In genomic region chr7:84166007-84166406, GRCm38 (mm10) we compare ENCODE assay signal across 20 mouse cellular contexts. TPM values are rescaled to one million over a fixed set of nuclear protein-coding genes. Genes with fewer than 3 reads are reported as not detected.
A peak's percentile ranks its signal among the peaks of the same experiment; 100 is the strongest.
DNase-seq lines count a peak whose midpoint lies in the region; ATAC-seq and TF ChIP-seq lines count a peak whose summit lies in the region.
"Had no signal": no experiment of that assay in that cellular context is flagged by ENCODE, and none has a peak within 500 bp of the region (broad histone marks: within the 10 kb centered on the region; RNA-seq: fewer than 3 reads in every experiment).

No protein-coding gene starts in this region.

- TF ChIP-seq CTCF in kidney, adult 2 months (conservative IDR thresholded peaks at IDR 0.05; ENCODE audit: insufficient read depth, insufficient read length, low read depth, low read length), result no peak

- ATAC-seq in CD4-positive, CD25-positive, alpha-beta regulatory T cell, adult 4 months, result peak; percentile 9
- ATAC-seq in erythroblast, adult 5-6 weeks (replicated peaks; ENCODE audit: low FRiP score, poor library complexity, severe bottlenecking), result no peak
- ATAC-seq: activated CD4-positive, CD25-positive, alpha-beta regulatory T cell, adult 4 months; forebrain, embryonic 13.5 days; forebrain, postnatal 0 days; Patski had no signal

- DNase-seq in kidney, adult 2 months, result no peak
- DNase-seq in kidney, adult 11 months, result no peak
- peak; percentile 19 for DNase-seq in thymus, postnatal 14 days
- no peak for DNase-seq in thymus, postnatal 36 days
- DNase-seq in urinary bladder, adult 2 months (ENCODE audit: low spot score), result no peak
- DNase-seq: adrenal gland, postnatal 14 days; cerebellum, adult 11-12 months; cerebellum, adult 9-10 months; cerebellum, postnatal 25 days; forebrain, postnatal 0 days; gastrocnemius, postnatal 14 days; heart, postnatal 36 days had no signal

- no peaks in the 10 kb centered on the region for H3K36me3 ChIP-seq in kidney, adult 2 months (ENCODE audit: control insufficient read depth, insufficient read depth, low read length)
- H3K36me3 ChIP-seq: embryonic facial prominence, embryonic 12.5 days; heart, embryonic 12.5 days; hindbrain, embryonic 15.5 days had no signal

- no peaks in the 10 kb centered on the region for H3K27me3 ChIP-seq in kidney, adult 2 months (replicated peaks; ENCODE audit: control insufficient read depth, insufficient read depth, low read length)
- H3K27me3 ChIP-seq: embryonic facial prominence, embryonic 12.5 days; forebrain, embryonic 13.5 days; heart, embryonic 12.5 days; hindbrain, embryonic 15.5 days; Patski had no signal

- H3K4me1 ChIP-seq in kidney, adult 2 months (ENCODE audit: control insufficient read depth, insufficient read depth, low read length), result peaks cover 11% of the 10 kb centered on the region; the same call in 1 of the 2 replicates
- H3K4me1 ChIP-seq: embryonic facial prominence, embryonic 12.5 days; forebrain, embryonic 13.5 days; heart, embryonic 12.5 days; hindbrain, embryonic 15.5 days had no signal

- H3K27ac ChIP-seq in kidney, adult 2 months (ENCODE audit: insufficient read depth, low read depth, low read length), result 0 out of 2 replicates have a peak overlapping the region, but pooled peaks have one; percentile 41
- H3K27ac ChIP-seq: embryonic facial prominence, embryonic 12.5 days; forebrain, embryonic 13.5 days; hindbrain, embryonic 15.5 days had no signal

- 84% methylated on average over 1 of the region's 1 CpGs for WGBS in kidney, adult 2 months

- H3K4me3 ChIP-seq in kidney, adult 2 months (ENCODE audit: insufficient read depth, low read depth, low read length), result no peak overlapping the region
- H3K4me3 ChIP-seq: embryonic facial prominence, embryonic 12.5 days; forebrain, embryonic 13.5 days; heart, embryonic 12.5 days; hindbrain, embryonic 15.5 days had no signal

- no peak for TF ChIP-seq POLR2A in kidney, adult 2 months (IDR thresholded peaks at IDR 0.05; ENCODE audit: low read depth, low read length)

RNA-seq across cellular contexts. Expression of gene Abhd17c, which starts 14.3 kb away (rescaled TPM):
- 151 and 179 TPM in 2 replicates for polyA plus RNA-seq in kidney, adult 2 months (2012; rRNA removed)
- 10 to 100 TPM in 1 of 2 experiments, 1 to 10 TPM in 1; 6.1 to 11.7 TPM for polyA plus RNA-seq in CD4-positive, CD25-positive, alpha-beta regulatory T cell, adult 4 months (2017; shearing (Covaris generic))
- 11.5 and 12.7 TPM in 2 replicates for total RNA-seq in erythroblast, adult 5-6 weeks (2015; ENCODE audit: low replicate concordance)
- total RNA-seq in erythroblast, adult 5-6 weeks (2017; ENCODE audit: low replicate concordance), result 4.3 and 6.8 TPM in 2 replicates
- 28.6 and 32.6 TPM in 2 replicates for polyA plus RNA-seq in urinary bladder, adult 2 months (2012; rRNA removed)
